Mouse (Mus musculus) neural tube, embryonic 10.5 days (tissue): ENCODE measurements at regions not wholly inside any gene's neighbourhood (a gene's known extent, or its start where the extent isn't known, plus 50 kb on each side); places are given as distances from the start of the nearest gene placed in this dataset.

ENCODE experiments used
- DNase-seq: peaks from one replicate; pipeline ENCODE4 v3.0.0-alpha.2; 2017; ENCODE audit warnings: low spot score; ENCODE audit errors: extremely low spot score

DNA sequence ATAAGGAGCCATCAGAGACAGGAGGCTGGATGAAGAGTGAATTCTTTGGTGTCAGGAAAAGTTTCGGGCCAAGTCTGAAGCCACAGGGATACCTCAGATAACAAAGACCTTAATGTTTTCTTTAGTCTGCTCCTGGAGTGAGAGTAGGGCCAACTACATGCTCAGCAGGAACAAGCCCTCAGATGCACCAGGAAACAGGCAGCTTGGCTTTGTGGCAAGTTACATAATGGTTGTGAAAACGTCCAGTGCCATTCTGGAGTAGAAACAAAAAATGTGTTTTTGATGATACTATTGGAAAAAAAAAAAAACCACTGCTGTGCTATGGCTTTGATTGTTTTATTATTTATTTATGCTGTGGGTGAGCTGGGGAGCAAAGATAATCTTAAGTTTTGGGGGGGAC lies 452.2 kb upstream of the Mon1b start:
- DNase-seq: no peak

DNA sequence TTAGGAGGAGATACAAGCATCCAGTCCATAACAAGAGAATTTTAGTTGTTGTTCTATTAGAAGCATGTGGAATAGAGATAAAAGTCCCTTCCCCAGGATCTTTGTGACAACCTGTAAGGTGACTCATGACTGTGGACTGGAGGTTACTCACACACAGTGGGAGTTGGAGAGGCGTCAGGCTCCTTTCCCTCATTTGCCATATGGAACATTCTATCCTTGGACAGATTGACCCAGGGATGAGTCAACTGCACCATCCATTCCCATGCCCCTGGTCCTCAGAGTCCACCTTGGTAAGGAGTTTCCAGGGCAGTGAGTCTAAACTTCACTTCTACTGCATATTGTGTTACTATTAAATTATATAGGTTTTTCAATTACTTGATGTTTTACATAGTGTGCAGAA lies 444.9 kb upstream of the Mon1b start:
- no peak for DNase-seq

DNA sequence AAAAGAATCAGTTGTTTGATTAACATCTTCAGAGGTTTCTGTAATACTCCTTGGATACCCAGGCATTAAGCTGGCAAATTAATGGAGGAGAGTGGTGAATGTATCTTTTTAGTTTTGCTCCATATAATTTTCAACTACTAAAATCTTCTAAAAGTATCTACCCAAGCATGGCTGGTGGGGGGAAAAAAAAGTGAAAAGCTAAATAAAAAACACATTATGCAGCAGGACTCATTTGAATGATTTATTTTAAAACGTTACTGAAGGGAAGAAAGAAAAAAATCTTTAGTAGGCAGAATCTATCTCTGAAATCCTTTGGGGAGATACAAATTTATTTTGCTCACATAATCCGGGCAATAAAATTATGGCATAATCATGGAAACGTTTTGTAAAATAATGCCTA lies 443.9 kb upstream of the Mon1b start:
- DNase-seq: no peak
